Mouse (Mus musculus) NIH3T3 (cell line): ENCODE results near the gene Osbp2.
A peak's percentile ranks its signal among the peaks of the same experiment; 100 is the strongest.

Source experiments
- DNase-seq: peaks from one replicate; pipeline ENCODE4 v3.0.0-alpha.2; 2012; ENCODE audit warnings: low read depth

Osbp2 gene

DNA sequence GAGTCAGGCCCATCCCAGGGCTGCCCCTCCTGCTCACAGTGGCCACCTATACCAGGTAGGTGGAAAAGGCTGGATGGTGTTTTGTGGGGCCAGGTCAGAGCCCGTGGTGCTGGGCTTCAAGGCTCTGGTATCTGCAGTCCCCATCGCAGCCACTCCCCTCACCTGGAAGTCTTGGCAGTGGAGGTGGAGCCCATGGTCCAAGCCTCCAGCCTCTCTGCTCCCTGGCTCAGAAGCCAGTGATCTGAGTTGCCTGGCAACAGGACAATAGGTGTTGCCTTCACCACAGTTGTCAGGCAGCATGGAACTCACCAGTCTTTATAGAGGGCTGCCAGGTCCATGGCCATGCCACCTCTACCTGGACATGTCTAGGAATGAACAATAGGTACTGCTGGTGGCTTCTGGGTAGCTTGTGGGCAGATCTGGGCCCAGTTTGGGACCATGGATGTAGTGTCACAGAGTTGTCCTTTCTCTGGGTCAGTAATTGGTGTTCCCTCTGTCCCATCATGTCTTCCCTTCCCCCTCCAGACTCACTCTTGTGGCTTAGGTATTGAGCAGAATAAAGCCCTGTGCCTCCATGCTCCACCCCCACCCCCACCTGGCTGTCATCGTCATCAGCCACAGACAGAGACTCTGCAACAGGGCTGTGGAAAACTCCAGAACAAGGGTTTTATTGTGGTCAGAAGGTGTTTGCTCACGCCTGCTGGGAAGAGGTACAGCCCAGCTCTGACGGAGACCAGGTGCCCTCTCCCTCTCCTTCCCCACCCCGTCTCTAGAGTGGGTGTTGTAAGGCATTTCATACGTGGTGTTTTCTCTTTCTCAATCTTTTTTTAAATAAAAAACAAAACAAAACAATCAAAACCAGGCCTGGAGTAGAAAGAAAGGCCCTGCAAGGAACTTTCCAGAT, 160.4 kb downstream of the Osbp2 start:
- no peak for DNase-seq

DNA sequence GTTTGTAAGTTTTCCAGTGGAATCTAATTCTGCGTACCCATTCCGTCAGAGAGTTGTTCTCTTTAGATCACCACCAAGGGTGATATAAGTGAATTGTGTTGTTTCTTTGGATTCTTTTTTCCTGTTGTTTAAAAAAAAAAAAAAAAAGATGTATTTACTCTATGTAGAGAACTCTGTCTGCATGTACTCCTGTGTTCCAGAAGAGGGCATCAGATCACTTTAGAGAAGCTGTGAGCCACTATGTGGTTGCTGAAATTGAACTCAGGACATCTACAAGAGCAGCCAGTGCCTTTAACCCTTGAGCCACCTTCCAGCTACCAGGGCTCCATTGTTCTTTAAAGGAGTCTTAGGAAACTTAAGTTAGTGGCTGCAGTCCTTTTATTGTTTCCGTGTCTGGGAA, 166.3 kb downstream of the Osbp2 start:
- no peak for DNase-seq

DNA sequence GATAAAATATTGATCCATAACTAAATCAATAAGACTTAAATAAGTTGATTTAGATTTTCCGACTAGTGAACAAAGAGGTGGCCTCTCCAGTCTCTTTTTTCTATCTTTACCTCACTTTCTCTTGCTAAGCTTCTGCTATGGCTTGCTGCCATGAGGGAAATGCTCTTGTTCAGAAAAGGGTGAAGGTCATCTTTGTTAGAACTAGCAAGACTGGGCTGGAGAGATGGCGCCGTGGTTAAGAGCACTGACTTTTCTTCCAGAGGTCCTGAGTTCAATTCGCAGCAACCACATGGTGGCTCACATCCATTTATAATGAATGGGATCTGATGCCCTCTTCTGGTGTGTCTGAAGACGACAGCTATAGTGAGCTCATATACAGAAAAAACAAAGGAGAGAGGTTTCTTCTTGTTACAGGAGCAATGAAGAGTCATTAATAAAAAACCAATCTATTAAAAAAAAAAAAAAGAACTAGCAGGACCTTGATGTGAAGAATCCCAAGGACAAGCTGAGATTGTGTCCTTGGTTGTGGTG, 167.6 kb downstream of the Osbp2 start:
- DNase-seq = peak; percentile 36

DNA sequence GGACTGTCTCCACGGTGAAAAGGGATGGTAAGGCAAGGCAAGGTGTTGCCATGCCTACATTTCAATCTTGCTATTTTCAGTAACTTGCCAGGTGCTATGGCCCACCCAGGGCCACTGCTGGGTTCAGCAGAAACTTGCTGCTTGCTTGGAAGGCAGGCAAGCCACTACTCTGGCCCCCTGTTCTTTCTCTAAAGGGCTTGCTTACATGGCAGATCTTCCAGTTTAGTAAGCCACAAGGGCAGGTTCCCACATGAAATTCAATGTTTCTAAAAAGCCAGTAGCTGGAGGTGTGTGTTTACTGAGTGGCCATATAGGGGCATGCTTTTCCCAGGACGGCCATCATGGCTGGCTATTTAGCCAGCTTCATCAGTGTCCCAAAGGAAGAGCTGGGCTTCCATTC, 172.0 kb downstream of the Osbp2 start:
- no peak for DNase-seq

DNA sequence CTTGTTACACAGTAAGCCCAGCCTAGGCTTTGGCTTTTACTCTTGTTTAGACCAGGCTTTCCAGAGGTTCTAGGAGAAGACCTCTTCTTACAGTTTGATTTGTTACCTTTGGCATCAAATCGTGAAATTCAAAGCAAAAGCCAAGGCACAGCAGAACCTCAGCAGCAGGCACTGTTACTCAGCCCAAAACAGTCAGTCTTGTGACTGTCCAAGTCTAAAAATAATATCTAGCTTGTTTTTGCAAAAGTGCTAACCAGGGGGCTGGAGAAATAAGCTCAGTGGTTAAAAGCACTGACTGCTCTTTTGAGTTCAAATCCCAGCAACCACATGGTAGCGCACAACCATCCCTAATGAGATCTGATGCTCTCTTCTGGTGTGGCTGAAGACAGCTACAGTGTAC, 176.8 kb downstream of the Osbp2 start:
- DNase-seq = peak; percentile 78

DNA sequence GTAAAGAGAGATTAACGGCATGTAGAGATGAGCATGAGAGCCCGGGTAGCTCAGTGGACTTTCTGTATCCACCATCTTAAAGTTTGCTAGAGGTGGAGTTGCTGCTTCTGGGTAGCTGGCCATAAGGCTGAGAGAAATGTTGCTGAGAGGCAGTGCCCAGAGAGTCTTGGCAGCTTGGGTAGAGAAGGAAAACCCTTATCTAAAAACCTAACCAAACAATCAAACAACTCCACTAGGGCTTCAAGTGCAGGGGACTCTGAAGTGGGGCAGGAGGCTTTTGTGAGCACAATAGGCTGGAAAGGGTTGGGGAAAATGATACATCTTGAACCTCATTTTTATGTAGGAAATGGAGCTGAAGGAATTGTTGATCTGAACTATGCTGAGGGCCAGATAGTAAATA, 177.4 kb downstream of the Osbp2 start:
- no peak for DNase-seq

DNA sequence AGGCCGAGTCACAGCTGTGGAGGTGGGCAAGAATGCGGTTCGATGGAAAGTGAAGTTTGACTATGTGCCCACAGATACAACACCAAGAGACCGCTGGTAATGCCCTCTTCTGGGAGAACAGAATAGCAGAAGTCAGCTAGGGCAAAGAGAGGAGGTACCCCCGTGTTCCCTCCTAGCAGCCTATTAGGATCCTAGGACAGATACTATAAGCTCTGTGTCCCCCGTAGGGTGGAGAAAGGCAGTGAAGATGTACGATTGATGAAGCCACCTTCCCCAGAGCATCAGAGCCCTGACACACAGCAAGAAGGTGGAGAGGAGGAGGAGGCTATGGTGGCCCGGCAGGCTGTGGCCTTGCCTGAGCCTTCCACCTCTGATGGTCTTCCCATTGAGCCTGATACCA, 178.3 kb downstream of the Osbp2 start:
- no peak for DNase-seq

DNA sequence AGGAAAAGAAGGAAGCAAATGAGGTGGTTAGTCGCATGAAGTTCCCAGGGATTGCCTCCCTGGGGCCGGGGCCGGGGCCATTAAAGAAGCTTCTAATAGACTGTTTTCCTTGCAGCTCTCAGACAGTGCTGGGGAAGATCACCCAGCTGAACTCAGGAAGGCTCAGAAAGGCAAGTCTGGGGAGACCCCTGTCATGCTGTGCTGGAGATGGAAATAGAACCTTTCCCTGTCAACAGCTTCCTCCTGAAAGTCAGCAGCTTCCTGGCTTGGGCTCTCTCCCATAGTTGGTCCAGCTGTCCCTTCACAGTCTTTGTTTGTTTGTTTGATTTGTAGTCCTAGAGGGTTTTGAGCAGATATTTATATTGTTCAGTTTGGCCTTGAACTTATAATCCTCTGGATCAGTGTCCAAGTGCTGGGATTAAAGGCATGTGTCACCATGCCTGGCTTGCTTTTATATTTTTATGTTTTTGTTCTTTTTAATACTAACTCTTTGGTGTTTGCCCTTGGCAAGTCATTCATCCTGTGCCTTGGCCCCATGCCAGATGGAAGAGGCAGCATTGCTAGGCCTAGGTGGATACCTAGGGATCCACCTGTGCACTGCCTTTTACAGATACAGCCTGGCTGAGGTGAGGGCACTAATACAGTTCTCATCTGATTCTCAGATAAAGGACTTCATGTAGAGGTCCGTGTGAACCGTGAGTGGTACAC, 178.8 kb downstream of the Osbp2 start:
- no peak for DNase-seq

DNA sequence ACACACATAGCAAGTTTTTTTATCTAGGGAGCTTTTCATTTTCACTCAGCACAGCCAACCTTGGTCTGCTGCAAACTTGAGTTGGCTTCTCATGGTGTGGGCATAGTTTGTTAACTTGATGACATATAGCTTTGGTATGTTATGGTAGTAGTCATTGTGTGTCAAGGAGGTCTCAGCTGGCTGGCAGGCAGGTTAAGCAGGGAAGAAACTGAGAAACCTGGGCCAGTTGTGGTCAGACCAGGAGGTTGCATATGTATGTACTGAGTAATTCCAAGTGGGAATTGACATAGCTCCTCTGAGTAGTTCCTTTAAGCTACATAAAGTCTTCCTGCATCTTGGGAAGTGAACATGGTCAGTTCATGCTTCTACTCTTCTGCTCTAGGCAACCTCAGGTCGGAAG, 179.5 kb downstream of the Osbp2 start:
- DNase-seq = peak; percentile 76

DNA sequence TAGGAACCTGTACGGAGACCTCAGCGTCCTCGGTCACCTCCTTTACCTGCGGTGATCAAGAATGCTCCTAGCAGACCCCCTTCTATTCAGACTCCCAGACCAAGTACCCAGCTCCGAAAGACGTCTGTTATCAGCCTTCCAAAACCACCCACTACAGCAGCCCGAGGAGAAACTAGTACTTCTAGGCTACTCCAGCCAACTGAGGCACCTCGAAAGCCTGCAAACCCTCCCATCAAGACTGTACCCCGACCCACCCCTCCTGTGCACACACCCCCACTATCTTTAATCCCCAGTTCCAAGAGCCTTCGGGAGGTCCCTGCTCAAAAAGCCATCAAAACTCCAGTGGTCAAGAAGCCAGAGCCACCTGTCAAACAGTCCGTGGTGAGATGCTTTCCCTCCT, 180.0 kb downstream of the Osbp2 start:
- no peak for DNase-seq

DNA sequence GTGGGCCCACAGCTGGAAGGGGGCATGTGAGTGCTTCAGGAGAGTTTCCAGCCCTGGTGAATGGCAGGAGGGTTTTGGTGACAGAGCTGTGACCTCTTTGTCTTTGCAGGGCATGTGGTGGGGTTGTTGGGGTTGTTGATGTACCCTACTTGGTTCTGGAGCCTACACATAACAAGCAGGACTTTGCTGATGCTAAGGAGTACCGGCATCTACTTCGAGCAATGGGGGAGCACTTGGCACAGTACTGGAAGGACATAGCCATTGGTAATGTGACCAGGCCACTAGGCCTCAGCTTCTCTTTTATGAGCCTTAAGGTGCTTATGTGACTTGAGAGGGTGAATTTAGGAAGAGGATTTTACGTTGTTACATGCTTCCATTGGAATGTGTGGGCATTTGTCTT, 183.9 kb downstream of the Osbp2 start:
- no peak for DNase-seq

DNA sequence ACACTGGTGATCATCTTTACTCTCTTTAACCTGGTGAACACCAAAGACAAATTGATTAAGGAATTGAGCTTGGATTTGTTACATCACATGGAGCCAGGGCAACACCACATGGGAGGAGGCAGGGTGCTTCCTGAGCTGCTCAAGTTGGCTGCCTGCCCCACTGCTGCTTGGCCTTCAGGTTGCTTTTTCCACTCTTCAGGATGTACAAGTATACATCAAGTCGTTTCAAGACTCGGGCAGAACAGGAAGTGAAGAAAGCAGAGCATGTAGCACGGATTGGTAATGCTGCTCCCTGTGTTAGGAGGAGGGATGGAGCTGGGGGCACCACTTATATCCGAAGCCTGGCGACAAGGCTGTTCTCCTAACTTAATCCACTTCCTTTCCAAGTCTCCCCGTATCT, 186.5 kb downstream of the Osbp2 start:
- DNase-seq = peak; percentile 41

DNA sequence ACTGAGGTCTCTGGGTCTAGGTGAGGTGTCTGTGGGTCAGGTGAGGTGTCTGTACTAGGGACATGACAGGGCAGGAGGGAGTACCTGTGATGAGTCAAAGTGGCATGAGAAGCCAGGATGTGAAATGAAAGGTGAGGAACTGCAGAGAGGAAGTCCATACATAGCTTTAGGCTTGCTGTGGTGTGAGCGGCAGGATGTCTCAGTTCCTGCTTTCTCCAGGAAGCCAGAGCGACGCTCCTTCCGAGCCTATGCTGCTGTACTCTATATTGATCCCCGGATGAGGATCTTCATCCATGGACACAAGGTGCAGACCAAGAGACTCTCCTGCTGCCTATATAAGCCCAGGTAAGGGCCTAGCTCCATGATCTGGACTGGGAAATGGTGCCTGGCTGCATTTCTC, 187.3 kb downstream of the Osbp2 start:
- DNase-seq = no peak

DNA sequence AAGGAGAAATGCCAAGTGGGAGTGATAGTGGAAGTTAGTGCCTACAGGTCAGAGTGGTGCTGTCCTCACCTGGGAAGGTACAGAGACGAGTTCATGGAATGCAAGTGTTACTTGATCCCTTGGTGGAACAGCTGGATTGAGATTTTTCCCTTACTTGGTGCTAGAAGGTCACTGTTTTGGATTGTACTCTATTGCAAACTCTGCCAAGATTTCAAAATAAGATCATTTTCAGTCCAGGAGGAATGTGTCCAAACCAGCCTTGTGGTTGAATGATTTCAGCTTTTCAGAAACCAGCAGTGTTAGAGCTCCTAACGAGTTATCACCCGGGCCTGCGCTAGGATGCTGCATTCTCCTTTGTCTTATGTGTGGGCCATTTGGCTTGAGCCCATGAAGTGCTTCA, 189.2 kb downstream of the Osbp2 start:
- peak; percentile 83 for DNase-seq

DNA sequence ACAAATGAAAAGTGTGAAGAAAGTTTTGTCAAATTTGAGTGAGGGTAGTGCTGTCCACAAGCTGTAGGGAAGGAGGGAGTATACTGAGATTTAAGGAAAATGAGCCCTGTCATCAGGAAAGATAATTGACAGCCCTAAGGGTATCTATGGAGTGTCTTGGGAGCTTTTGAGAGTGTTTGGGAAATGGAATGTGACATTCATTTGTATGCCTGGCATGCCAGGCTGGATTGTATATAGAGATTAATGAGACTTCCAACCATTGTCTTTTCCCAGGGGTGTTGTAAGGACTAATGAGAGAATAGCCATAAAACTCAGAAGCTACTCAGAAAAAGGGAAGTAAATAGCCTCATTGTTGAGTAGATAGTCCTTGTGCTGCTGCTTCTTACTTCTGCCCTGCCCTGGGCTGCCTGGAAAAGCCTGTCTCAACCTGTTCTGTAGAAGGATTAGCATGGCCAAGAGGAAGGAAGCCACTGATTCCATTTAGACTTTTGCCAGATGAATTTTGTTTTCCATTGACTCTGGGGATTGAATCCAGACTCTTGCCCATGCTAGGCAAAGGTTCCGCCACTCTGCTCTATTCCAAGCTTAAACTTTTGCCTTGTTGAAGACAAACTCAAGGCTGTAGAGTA, 192.6 kb downstream of the Osbp2 start:
- DNase-seq = peak; percentile 44

DNA sequence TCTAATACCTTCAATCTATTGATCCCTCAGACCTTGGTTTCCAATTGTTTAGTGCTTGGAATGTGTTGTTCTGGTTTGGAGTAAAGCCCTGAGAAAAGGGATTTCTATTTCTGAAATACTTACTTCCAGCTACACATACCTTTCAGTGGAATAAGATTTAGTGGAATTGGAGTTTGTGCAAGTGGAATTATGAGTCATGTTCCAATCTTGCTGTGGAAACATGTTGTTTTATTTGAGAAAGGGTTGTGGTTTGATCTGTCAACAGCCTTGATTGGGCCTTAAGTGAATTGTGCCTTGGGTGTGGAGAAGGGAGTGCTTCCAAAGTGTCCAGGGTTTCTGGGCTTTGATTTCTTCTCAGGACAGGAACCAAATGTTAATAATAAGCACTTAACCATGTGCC, 193.9 kb downstream of the Osbp2 start:
- DNase-seq = peak; percentile 84

DNA sequence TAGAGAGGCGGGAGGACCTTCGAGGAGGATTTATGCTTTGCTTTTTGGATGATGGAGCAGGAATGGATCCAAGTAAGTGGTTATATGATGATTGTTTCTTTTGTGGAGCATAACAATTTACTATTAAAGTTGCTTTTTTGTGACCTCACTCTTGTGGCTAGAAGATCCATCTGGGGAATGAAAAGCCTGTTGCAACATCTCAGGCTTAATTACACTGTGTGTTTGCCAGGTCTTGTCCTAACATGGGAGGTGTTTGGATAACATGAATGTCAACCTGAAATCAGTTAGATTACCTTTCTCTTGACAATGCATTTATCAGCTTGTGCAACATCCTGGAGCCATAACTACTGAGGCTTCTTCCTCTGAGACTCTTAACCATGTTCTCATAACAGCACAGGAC, 194.9 kb downstream of the Osbp2 start:
- peak; percentile 76 for DNase-seq

DNA sequence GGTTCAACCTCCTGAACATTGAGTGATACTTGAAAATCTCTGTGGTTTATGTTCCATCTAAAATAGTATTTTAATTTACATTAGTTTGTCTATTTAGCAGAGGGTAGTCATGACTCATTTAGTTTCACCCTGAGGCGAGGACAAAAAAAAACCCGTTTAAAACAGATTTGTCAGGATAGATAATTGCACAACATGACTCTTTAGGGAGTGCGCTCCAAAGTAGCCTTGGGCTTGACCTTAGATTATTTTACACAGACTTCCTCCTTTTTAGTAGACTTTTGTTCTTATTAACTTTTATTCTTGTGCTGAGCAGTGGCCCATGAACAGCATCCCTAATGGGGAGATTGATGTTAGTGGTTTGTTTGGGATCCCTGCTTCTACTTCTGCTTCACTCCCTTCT, 196.2 kb downstream of the Osbp2 start:
- DNase-seq = no peak

DNA sequence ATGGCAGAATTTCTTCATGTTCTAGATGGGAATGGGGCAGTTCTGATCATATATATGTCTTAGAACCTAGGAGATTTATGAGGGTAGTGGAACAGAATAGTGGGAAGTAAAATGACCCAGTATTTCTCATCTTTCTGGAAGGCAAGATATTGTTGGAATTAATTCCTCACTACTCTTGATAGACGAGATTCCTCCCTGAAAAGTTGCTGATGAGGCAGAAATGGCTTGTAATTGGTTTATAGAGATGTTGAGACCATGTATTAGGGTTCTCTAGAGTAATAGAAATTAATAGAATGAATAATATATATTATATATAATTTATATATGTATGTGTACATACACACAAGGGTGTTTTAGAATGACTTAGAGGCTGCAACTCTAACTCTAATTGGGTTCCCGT, 201.7 kb downstream of the Osbp2 start:
- DNase-seq = no peak
